Mouse (Mus musculus): ENCODE measurements around the gene Gm10382. TPM values are rescaled to one million over a fixed set of nuclear protein-coding genes. Genes with fewer than 3 reads are reported as not detected.
A peak's percentile ranks its signal among the peaks of the same experiment; 100 is the strongest.
"Not testable (repeated sequence)": the region's sequence is repeated elsewhere in the genome, so short reads cannot be mapped to it uniquely, and the experiment has no call there.

The Gm10382 gene
- polyA plus RNA-seq, 1 experiment from 2014 or later, result 0.59 TPM

- Histone ChIP-seq H3K36me3 (ENCODE audit: control insufficient read depth, insufficient read depth, low read length) (no peaks in the 10 kb centered on the region), H3K27ac (ENCODE audit: low read depth, low read length) (no peak overlapping the region), H3K9me3 (ENCODE audit: control insufficient read depth, low read length) (no peaks in the 10 kb centered on the region), H3K9ac (ENCODE audit: low read depth, low read length) (no peak overlapping the region), H3K27me3 (ENCODE audit: control insufficient read depth, insufficient read depth, low read length) (no peaks in the 10 kb centered on the region), H3K4me2 (replicated peaks; ENCODE audit: low read depth, low read length) (no peak overlapping the region), H3K4me1 (replicated peaks; ENCODE audit: control insufficient read depth, insufficient read depth, low read length) (no peaks in the 10 kb centered on the region; the same call in 1 of the 2 replicates), H3K4me3 (ENCODE audit: low read depth, low read length) (no peak overlapping the region)
- ATAC-seq (ENCODE audit: low FRiP score) (no peak), DNase-seq (ENCODE audit: low spot score) (no peak)
- 86% methylated on average over 5 of the region's 5 CpGs for WGBS
Observed at GRCm38 (mm10) chr5:125381954-125382672, 7.0 kb upstream of the Gm10382 start.

GRCm38 (mm10) chr5:125382673-125383558, 6.2 kb upstream of the Gm10382 start:
- no peak overlapping the region for H3K27ac ChIP-seq (ENCODE audit: low read depth, low read length)
- H3K4me1 ChIP-seq (replicated peaks; ENCODE audit: control insufficient read depth, insufficient read depth, low read length), result no peaks in the 10 kb centered on the region; the same call in 1 of the 2 replicates
- H3K27me3 ChIP-seq (ENCODE audit: control insufficient read depth, insufficient read depth, low read length), result no peaks in the 10 kb centered on the region
- 57% methylated on average over 6 of the region's 6 CpGs for WGBS
- DNase-seq (ENCODE audit: low spot score) (peak; percentile 67), ATAC-seq (ENCODE audit: low FRiP score) (peak; percentile 64; the same call in 1 of the 2 replicates)
- no peaks in the 10 kb centered on the region for H3K36me3 ChIP-seq (ENCODE audit: control insufficient read depth, insufficient read depth, low read length)
- H3K4me3 ChIP-seq (ENCODE audit: low read depth, low read length), result no peak overlapping the region
- H3K9me3 ChIP-seq (ENCODE audit: control insufficient read depth, low read length), result no peaks in the 10 kb centered on the region
- no peak overlapping the region for H3K9ac ChIP-seq (ENCODE audit: low read depth, low read length)
- H3K4me2 ChIP-seq (replicated peaks; ENCODE audit: low read depth, low read length), result no peak overlapping the region

DNA sequence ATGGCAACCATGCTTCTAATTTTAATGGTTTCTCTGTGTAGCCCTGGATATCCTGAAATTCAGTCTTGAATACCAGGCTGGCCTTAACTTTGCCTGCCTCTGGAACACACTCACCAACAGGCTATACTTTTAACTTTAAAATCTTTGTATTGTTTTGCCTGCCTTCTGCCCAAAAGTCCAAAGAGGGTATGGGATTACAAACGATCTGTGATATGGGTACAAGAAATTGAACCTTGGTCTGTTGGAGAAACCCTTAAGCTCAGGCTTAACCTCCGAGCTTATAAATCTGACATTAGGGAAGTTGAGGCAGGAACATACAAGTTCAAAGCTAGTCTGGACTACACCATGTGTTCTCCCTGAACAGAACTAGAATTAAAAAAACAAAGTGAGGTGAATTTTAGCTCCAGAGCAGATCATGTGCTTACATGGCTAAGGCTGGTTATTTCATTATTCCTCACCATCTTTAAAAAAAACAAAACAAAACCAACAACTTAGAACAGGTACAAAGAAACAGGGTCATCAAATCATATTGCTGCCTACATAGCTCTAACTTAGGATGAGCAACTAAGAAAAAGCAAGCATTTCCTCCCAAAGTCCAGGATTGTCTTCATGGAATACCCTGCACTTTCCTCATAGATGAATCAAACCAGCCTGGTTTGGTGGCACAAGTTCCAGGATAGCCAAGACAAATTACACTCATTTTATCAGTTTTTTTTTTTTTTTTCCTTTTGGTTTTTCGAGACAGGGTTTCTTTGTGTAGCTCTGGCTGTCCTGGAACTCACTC, 5.3 kb upstream of the Gm10382 start:
- Histone ChIP-seq H3K9me3 (ENCODE audit: control insufficient read depth, low read length) (no peaks in the 10 kb centered on the region), H3K27ac (ENCODE audit: low read depth, low read length) (no peak overlapping the region), H3K27me3 (ENCODE audit: control insufficient read depth, insufficient read depth, low read length) (no peaks in the 10 kb centered on the region), H3K4me1 (replicated peaks; ENCODE audit: control insufficient read depth, insufficient read depth, low read length) (peaks cover 2% of the 10 kb centered on the region; the same call in 1 of the 2 replicates), H3K9ac (ENCODE audit: low read depth, low read length) (no peak overlapping the region), H3K36me3 (ENCODE audit: control insufficient read depth, insufficient read depth, low read length) (no peaks in the 10 kb centered on the region), H3K4me3 (ENCODE audit: low read depth, low read length) (no peak overlapping the region), H3K4me2 (replicated peaks; ENCODE audit: low read depth, low read length) (no peak overlapping the region)
- DNase-seq (ENCODE audit: low spot score) (no peak), ATAC-seq (ENCODE audit: low FRiP score) (no peak)
- WGBS, result 86% methylated on average over 3 of the region's 3 CpGs

DNA sequence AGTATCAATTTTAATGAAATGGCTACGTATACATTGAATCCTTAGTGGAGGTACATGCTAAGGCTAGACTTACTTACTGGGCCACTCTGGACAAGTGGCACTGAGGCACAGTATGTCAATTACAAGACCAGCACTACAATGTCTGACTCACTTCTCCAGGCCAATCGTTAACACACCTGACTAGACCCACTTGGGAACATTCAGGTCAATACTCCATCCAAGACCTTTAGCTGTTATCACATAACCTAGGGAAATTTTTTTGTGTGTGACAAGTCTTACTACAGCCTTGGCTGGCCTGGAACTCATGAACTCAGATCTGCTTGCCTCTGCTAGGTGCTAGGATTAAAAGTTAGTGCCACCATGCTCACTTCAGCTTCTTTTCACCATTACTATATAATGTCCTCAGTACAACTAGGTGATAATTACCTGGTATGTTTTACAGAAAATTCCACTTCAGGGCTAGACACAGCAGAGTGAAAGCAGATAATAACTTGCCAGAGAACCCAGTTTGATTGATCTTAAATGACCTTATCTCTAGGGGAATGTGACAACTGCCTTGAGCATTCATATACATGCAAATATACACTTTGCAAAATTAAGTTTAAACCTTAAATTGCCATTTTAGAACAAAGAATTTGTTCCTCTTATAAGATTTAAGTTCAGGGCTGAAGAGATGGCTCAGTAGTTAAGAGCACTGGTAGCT, 4.5 kb upstream of the Gm10382 start:
- Histone ChIP-seq H3K27me3 (ENCODE audit: control insufficient read depth, insufficient read depth, low read length) (no peaks in the 10 kb centered on the region), H3K27ac (ENCODE audit: low read depth, low read length) (no peak overlapping the region), H3K9ac (ENCODE audit: low read depth, low read length) (no peak overlapping the region), H3K4me2 (replicated peaks; ENCODE audit: low read depth, low read length) (no peak overlapping the region), H3K4me3 (ENCODE audit: low read depth, low read length) (no peak overlapping the region), H3K4me1 (replicated peaks; ENCODE audit: control insufficient read depth, insufficient read depth, low read length) (peaks cover 2% of the 10 kb centered on the region; the same call in 1 of the 2 replicates), H3K9me3 (ENCODE audit: control insufficient read depth, low read length) (no peaks in the 10 kb centered on the region), H3K36me3 (ENCODE audit: control insufficient read depth, insufficient read depth, low read length) (no peaks in the 10 kb centered on the region)
- WGBS, result 85% methylated on average over 2 of the region's 2 CpGs
- no peak for ATAC-seq (ENCODE audit: low FRiP score)
- no peak for DNase-seq (ENCODE audit: low spot score)

DNA sequence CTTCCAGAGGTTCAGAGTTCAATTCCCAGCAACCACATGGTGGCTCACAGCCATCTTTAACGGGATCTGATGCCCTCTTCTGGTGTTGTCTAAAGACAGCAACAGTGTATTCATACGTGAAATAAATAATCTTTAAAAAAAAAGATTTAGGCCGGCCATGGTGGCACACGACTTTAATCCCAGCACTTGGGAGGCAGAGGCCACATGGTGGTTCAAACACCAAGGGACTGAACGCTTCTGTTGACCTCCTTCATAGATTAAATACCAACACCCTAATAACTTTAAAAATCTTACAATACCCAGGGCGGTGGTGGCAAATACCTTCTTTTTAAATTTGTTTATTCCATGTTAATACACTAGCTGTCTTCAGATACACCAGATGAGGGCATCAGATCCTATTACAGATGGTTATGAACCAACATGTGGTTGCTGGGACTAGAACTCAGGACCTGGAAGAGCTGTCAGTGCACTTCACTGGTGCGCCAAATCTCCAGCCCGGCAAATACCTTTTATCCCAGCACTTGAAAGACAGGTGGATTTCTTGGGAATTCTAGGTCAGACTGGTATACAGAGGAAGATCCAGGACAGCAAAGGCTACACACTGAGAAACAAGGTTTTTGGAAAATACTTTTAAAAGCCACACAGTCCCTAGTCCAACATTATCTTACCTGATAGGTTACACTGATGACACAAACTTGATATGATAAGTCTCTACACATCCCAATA, 3.7 kb upstream of the Gm10382 start:
- Histone ChIP-seq H3K9me3 (ENCODE audit: control insufficient read depth, low read length) (no peaks in the 10 kb centered on the region), H3K4me3 (ENCODE audit: low read depth, low read length) (no peak overlapping the region), H3K27me3 (ENCODE audit: control insufficient read depth, insufficient read depth, low read length) (no peaks in the 10 kb centered on the region), H3K4me1 (replicated peaks; ENCODE audit: control insufficient read depth, insufficient read depth, low read length) (peaks cover 2% of the 10 kb centered on the region; the same call in 1 of the 2 replicates), H3K27ac (ENCODE audit: low read depth, low read length) (no peak overlapping the region), H3K9ac (ENCODE audit: low read depth, low read length) (no peak overlapping the region), H3K36me3 (ENCODE audit: control insufficient read depth, insufficient read depth, low read length) (no peaks in the 10 kb centered on the region), H3K4me2 (replicated peaks; ENCODE audit: low read depth, low read length) (no peak overlapping the region)
- no peak for DNase-seq (ENCODE audit: low spot score)
- ATAC-seq (ENCODE audit: low FRiP score), result no peak
- 86% methylated on average over 8 of the region's 8 CpGs for WGBS

DNA sequence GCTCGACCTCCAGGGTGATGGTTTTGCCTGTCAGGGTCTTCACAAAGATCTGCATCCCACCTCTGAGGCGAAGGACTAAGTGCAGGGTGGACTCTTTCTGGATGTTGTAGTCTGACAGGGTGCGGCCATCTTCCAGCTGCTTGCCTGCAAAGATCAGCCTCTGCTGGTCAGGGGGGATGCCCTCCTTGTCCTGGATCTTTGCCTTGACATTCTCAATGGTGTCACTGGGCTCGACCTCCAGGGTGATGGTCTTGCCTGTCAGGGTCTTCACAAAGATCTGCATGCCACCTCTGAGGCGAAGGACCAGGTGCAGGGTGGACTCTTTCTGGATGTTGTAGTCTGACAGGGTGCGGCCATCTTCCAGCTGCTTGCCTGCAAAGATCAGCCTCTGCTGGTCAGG, 1.8 kb upstream of the Gm10382 start:
- not testable (repeated sequence) for H3K4me1 ChIP-seq (replicated peaks; ENCODE audit: control insufficient read depth, insufficient read depth, low read length); H3K27ac ChIP-seq (ENCODE audit: low read depth, low read length); H3K27me3 ChIP-seq (ENCODE audit: control insufficient read depth, insufficient read depth, low read length); H3K9ac ChIP-seq (ENCODE audit: low read depth, low read length); ATAC-seq (ENCODE audit: low FRiP score); H3K4me2 ChIP-seq (replicated peaks; ENCODE audit: low read depth, low read length); H3K4me3 ChIP-seq (ENCODE audit: low read depth, low read length); DNase-seq (ENCODE audit: low spot score); H3K9me3 ChIP-seq (ENCODE audit: control insufficient read depth, low read length); H3K36me3 ChIP-seq (ENCODE audit: control insufficient read depth, insufficient read depth, low read length)
- 91% methylated on average over 4 of the region's 6 CpGs for WGBS

- Histone ChIP-seq H3K36me3 (ENCODE audit: control insufficient read depth, insufficient read depth, low read length) (no peaks in the 10 kb centered on the region), H3K27ac (ENCODE audit: low read depth, low read length) (no peak overlapping the region), H3K4me3 (ENCODE audit: low read depth, low read length) (peak overlapping the region; percentile 100), H3K4me1 (replicated peaks; ENCODE audit: control insufficient read depth, insufficient read depth, low read length) (peaks cover 11% of the 10 kb centered on the region), H3K9ac (ENCODE audit: low read depth, low read length) (peak overlapping the region; percentile 98), H3K9me3 (ENCODE audit: control insufficient read depth, low read length) (no peaks in the 10 kb centered on the region), H3K27me3 (ENCODE audit: control insufficient read depth, insufficient read depth, low read length) (no peaks in the 10 kb centered on the region), H3K4me2 (replicated peaks; ENCODE audit: low read depth, low read length) (peak overlapping the region; percentile 91)
- ATAC-seq (ENCODE audit: low FRiP score) (no peak), DNase-seq (ENCODE audit: low spot score) (no peak)
- 26% methylated on average over 13 of the region's 13 CpGs for WGBS
Observed at GRCm38 (mm10) chr5:125388358-125389092, 597 bp upstream of the Gm10382 start.
